Mouse (Mus musculus) heart, embryonic 16.5 days (tissue): ENCODE results near the gene Fmo6. TPM values are rescaled to one million over a fixed set of nuclear protein-coding genes. Genes with fewer than 3 reads are reported as not detected.

ENCODE experiments used
- ATAC-seq: fragments of 200-750 bp; cut with Nextera tagmentation; replicated peaks from 2 replicates; pipeline ENCODE4 v1.8.0; 2017; ENCODE audit warnings: moderate number of reproducible peaks; ENCODE audit not compliant: insufficient read depth, low FRiP score; ENCODE audit errors: extremely low read depth
- H3K27ac ChIP-seq: fragments of 300-500 bp; sonication (generic); 2 replicates; pipeline ENCODE4 v1.5.1; 2014; ENCODE audit warnings: mild to moderate bottlenecking, low read length, control low read depth, moderate library complexity
- H3K27me3 ChIP-seq: fragments of 300-500 bp; sonication (generic); 2 replicates; pipeline ENCODE4 v1.6.1; 2014; ENCODE audit warnings: low read length, mixed read lengths; ENCODE audit not compliant: control insufficient read depth, insufficient read depth
- H3K36me3 ChIP-seq: fragments of 300-500 bp; sonication (generic); 2 replicates; pipeline ENCODE4 v1.6.1; 2014; ENCODE audit not compliant: control insufficient read depth, insufficient read depth
- H3K4me1 ChIP-seq: fragments of 300-500 bp; sonication (generic); 2 replicates; pipeline ENCODE4 v1.6.1; 2014; ENCODE audit warnings: low read length, mixed read lengths; ENCODE audit not compliant: control insufficient read depth, insufficient read depth
- H3K4me2 ChIP-seq: fragments of 300-500 bp; sonication (generic); 2 replicates; pipeline ENCODE4 v1.6.1; 2014; ENCODE audit warnings: low read depth, mild to moderate bottlenecking, control low read depth, low read length
- H3K4me3 ChIP-seq: fragments of 300-500 bp; sonication (generic); 2 replicates; pipeline ENCODE4 v1.5.1; 2014; ENCODE audit warnings: mild to moderate bottlenecking, control low read depth, low read length
- H3K9ac ChIP-seq: fragments of 300-500 bp; sonication (generic); 2 replicates; pipeline ENCODE4 v1.6.1; 2014; ENCODE audit warnings: low read length, control low read depth
- H3K9me3 ChIP-seq: fragments of 300-500 bp; sonication (generic); replicated peaks from 2 replicates; pipeline ENCODE4 v1.6.1; 2016; ENCODE audit warnings: low read length; ENCODE audit not compliant: control insufficient read depth
- WGBS: fragments of 180-500 bp; shearing (Covaris S2); extraction: QIAGEN DNeasy Blood & Tissue Kit; methylation state at CpG from one replicate; pipeline ENCODE4 v1.1.7; 2014; 5-methylcytosine and 5-hydroxymethylcytosine counted together
- polyA plus RNA-seq: library from polyadenylated mRNA; unstranded; fragments of >200 nt; fragmentation: Nextera tagmentation; extraction: Ambion mirVana; gene quantifications from 2 replicates; pipeline ENCODE4 v1.2.1, GENCODE M21; 2015

Gene Fmo6
- polyA plus RNA-seq, 1 experiment from 2014 or later: 0.07 TPM

DNA sequence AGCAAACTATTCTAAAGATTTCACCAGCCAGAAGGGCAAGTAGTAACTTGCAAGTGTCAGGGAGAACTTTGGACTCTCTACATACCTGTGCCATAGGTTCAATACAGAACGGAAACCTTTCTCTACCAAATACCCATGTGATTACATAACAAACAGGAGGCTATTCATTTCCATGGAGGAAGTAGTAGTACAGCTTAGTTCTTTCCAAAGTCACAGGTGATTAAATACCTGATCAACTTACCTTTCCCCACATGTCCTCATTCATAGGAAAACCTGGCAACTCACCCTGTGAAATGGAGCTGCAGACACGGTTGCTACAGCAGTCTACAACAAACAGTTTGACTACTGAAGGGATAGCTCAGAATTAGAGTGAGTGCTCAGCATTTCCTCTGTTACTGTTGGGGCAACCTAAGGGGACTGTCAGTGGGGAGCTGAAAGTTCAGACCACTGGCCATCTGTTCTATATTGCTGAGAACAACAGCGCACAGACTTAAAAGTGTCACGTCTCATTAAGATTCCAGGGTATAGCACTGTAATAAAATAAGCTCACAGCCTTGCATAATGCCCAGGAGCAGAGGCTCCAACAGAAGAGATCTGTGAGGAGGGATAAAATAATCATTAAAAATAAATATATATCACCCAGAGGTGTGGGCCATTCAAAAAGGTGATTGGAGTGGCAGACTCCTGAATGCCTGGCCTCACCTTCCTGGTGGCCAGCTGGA, 9.7 kb upstream of the Fmo6 start:
- Histone ChIP-seq H3K27me3 (no peaks in the 10 kb centered on the region), H3K36me3 (no peaks in the 10 kb centered on the region), H3K4me3 (no peak overlapping the region), H3K9ac (no peak overlapping the region), H3K27ac (no peak overlapping the region), H3K4me1 (no peaks in the 10 kb centered on the region), H3K9me3 (no peaks in the 10 kb centered on the region), H3K4me2 (no peak overlapping the region)
- no peak for ATAC-seq
- 74% methylated on average over 4 of the region's 4 CpGs for WGBS

DNA sequence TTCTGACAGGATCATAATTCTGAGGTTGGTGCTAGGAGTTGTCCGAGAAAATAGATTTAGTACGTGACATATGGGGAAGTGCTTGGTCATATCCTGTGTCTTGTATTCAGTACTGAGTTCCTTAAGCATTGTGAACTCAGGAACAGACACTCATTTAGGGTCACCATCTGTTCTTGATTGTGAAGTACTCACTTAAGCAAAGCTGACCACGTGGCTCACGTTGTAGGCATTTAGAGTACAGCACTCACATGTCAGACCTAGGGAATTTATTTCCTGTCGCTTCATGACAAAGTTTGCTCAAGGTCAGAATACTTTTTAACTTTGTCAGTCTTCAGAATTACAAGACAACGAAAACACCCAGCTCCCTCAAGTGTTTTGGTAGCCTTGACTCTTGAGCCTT, 6.4 kb upstream of the Fmo6 start:
- no peaks in the 10 kb centered on the region for H3K4me1 ChIP-seq
- H3K27me3 ChIP-seq: no peaks in the 10 kb centered on the region
- no peak overlapping the region for H3K4me3 ChIP-seq
- no peak overlapping the region for H3K27ac ChIP-seq
- 52% methylated on average over 6 of the region's 6 CpGs for WGBS
- no peaks in the 10 kb centered on the region for H3K36me3 ChIP-seq
- no peak for ATAC-seq
- H3K4me2 ChIP-seq: no peak overlapping the region
- H3K9ac ChIP-seq: no peak overlapping the region
- H3K9me3 ChIP-seq: no peaks in the 10 kb centered on the region

DNA sequence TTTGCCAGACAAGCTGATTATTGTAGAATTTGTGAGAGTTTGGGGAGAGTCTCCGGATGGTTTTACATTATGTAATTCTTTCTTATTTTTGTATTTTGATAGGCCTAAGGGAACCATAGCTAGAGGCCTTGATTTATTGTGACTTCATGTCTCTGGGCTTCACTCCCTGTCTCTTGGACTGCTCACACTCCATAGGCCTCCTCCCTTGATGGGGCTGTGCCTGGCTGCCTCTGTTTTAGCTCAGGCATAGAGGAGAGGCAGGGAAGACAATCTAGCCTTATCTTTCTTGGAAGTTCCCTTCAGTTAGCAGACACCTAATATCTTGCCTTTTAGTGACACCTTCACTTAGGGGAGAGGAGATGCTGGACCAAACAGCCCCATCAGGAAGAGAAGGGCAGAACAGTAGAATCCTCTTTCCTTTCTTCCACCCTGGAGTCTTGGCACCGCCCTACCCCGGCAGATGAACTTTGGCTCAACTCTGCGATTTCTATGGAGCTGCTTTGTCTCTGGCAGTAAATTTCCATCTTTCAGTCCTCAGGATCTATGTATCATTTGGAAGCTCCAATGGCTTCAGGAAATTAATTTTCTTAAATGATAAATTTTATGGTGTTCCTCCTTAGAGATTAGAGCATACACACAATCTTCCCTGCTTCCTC, 1.5 kb upstream of the Fmo6 start:
- Histone ChIP-seq H3K36me3 (no peaks in the 10 kb centered on the region), H3K4me1 (no peaks in the 10 kb centered on the region), H3K9me3 (no peaks in the 10 kb centered on the region), H3K4me3 (no peak overlapping the region), H3K4me2 (no peak overlapping the region), H3K27me3 (no peaks in the 10 kb centered on the region), H3K27ac (peak overlapping the region; percentile 19; the same call in 1 of the 2 replicates), H3K9ac (no peak overlapping the region)
- 63% methylated on average over 4 of the region's 4 CpGs for WGBS
- ATAC-seq: peak; percentile 85

DNA sequence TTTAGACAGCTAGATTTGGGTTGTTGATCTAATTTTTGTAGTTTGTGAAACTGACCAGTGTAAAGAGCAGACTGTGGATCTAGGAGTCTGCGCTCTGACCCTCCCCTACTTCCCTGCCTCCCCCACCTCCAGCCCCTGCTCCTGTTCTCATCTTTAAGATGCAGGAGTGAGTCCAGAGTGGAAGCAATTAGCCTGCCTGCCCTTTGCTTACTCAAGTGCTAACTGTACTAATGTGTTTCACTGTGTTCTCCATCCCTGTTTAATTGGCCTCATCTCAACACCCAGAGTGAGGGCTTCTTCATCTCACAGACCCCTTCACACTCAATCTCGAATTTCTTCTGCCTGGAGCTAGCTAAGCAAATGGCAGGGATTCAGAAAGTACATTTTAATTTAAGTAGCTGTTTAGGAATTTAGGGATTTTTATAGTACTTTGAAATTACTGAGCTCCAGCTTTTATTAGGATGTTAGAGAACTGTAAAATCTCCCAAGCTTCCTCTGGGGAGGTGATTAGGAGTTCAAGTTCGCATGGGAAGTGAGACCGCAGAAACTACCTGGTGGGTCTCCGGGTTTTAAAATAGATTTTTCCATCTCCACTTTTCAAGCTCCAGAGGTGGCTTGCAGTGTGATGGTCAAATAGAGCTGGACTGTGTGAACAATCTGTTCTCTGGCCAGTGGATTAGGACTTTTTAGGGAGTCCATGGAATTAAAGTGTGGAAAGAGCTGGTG, 818 bp upstream of the Fmo6 start:
- H3K4me1 ChIP-seq: no peaks in the 10 kb centered on the region
- H3K9ac ChIP-seq: no peak overlapping the region
- H3K36me3 ChIP-seq: no peaks in the 10 kb centered on the region
- no peak for ATAC-seq
- H3K27me3 ChIP-seq: no peaks in the 10 kb centered on the region
- H3K4me2 ChIP-seq: no peak overlapping the region
- no peaks in the 10 kb centered on the region for H3K9me3 ChIP-seq
- H3K4me3 ChIP-seq: no peak overlapping the region
- 67% methylated on average over 5 of the region's 5 CpGs for WGBS
- peak overlapping the region; percentile 55 for H3K27ac ChIP-seq

DNA sequence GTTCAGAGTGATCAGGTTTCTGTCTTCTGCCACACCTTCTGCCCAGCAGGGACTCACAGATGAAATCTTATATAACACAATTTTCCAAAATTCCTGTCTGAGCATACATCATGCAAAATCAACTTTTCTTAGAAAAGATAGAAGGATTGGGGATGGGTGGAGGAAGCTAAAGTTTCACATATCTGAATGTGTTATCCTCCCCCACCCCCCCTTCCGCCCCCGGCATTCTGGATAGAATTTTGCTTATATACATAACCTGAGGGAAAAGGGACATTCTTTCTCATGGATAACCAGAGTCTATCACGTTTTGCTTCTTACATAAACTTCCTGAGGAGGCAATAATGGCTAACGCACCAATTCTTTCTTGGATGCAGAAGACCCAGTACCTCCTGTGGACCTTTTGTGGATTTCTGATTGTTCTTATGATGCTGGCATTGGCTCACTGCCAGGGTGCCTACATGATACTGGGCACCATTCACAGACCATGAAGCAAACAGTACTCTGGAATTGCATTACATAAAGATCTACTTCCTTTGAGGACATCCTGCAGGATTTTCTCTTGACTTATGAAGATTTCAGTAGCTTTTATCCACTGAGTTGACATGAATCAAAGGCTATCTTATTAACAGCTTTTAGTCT, 2.8 kb downstream of the Fmo6 start:
- H3K27me3 ChIP-seq: no peaks in the 10 kb centered on the region
- no peak overlapping the region for H3K9ac ChIP-seq
- 62% methylated on average over 4 of the region's 4 CpGs for WGBS
- H3K36me3 ChIP-seq: no peaks in the 10 kb centered on the region
- no peak overlapping the region for H3K27ac ChIP-seq
- no peaks in the 10 kb centered on the region for H3K9me3 ChIP-seq
- H3K4me3 ChIP-seq: no peak overlapping the region
- ATAC-seq: no peak
- no peaks in the 10 kb centered on the region for H3K4me1 ChIP-seq
- H3K4me2 ChIP-seq: no peak overlapping the region

DNA sequence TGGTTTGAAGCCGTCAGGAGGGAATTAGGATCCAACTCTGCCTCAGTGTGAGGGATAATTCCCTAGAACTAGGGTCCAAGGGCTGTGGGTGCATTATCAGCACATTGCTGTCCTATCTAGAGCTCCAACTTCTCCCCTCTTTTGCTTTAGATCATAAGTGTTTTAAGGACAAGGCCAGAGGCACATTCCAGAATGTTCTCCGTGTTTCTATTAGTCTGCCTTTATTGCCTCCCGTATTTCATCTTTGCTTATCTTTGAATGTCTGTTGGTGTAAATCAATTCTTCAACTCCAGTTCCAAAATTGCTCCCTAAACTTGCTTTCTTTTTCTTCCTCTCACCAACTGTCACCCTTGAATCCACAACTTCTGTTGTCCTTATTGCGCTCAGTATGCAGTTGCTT, 4.9 kb downstream of the Fmo6 start:
- no peak overlapping the region for H3K9ac ChIP-seq
- no peak overlapping the region for H3K4me3 ChIP-seq
- no peaks in the 10 kb centered on the region for H3K36me3 ChIP-seq
- no peaks in the 10 kb centered on the region for H3K9me3 ChIP-seq
- no peaks in the 10 kb centered on the region for H3K27me3 ChIP-seq
- H3K27ac ChIP-seq: no peak overlapping the region
- no peak for ATAC-seq
- no peaks in the 10 kb centered on the region for H3K4me1 ChIP-seq
- WGBS: 72% methylated on average over 4 of the region's 4 CpGs
- no peak overlapping the region for H3K4me2 ChIP-seq

DNA sequence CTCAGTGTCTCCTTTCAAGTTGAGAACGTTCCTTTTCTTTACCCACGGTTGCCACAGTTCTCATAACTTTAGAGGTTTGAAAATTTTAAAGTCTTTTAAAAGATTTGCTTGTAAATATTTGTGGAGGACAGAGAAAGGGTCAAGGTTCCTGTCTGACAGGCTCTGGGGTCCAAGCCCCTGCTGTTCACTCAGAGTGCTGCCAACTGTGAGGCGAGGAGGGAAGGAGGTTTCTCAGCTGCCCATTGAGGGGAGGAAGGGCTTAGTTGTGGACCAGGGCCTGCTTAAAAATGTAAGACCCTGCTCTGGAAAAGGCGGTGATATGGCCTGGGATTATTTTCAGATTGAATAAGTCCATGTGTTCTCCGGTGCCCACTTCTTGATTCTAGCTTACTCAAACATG, 5.4 kb downstream of the Fmo6 start:
- H3K4me2 ChIP-seq: no peak overlapping the region
- WGBS: 81% methylated on average over 5 of the region's 5 CpGs
- H3K27me3 ChIP-seq: no peaks in the 10 kb centered on the region
- no peaks in the 10 kb centered on the region for H3K4me1 ChIP-seq
- H3K4me3 ChIP-seq: no peak overlapping the region
- ATAC-seq: no peak
- 0 out of 2 replicates have a peak overlapping the region, but pooled peaks have one; percentile 15 for H3K27ac ChIP-seq
- no peaks in the 10 kb centered on the region for H3K9me3 ChIP-seq
- H3K36me3 ChIP-seq: no peaks in the 10 kb centered on the region
- no peak overlapping the region for H3K9ac ChIP-seq

DNA sequence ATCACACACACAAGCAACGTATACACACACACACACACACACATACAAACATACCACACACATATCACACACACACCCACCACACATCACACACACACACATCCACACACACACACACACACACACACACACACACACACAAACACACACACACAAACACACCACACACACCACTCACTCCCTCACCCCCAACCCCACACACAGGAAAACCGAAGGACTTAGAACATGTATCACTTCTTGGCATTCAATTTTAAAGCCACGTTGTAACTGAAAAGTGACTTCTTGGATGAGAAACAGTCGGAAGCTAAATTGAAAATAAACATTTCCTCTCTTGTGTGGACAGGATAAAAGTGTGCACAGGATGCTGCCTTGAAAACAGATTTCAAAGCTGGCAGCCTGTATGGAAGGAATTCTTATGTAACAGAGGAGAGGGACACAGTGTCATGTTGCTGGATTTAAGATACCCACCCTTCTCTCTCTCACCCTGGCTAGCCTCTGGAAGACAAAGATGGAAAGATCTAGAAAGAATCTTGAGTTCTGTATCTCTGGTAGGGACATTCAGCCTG, 5.9 kb downstream of the Fmo6 start:
- no peak overlapping the region for H3K4me3 ChIP-seq
- 0 out of 2 replicates have a peak, but pooled peaks have one; percentile 28 for ATAC-seq
- H3K27ac ChIP-seq: 0 out of 2 replicates have a peak overlapping the region, but pooled peaks have one; percentile 15
- no peaks in the 10 kb centered on the region for H3K27me3 ChIP-seq
- H3K9ac ChIP-seq: no peak overlapping the region
- H3K4me1 ChIP-seq: no peaks in the 10 kb centered on the region
- no peaks in the 10 kb centered on the region for H3K9me3 ChIP-seq
- H3K36me3 ChIP-seq: no peaks in the 10 kb centered on the region
- H3K4me2 ChIP-seq: no peak overlapping the region
- WGBS: 62% methylated on average over 4 of the region's 4 CpGs
